Mouse (Mus musculus): ENCODE measurements around the gene Gins3. TPM values are rescaled to one million over a fixed set of nuclear protein-coding genes. Genes with fewer than 3 reads are reported as not detected.

Gins3 gene
- total RNA-seq, 2 experiments from 2014 or later: 1.7 to 1.8 TPM

DNA sequence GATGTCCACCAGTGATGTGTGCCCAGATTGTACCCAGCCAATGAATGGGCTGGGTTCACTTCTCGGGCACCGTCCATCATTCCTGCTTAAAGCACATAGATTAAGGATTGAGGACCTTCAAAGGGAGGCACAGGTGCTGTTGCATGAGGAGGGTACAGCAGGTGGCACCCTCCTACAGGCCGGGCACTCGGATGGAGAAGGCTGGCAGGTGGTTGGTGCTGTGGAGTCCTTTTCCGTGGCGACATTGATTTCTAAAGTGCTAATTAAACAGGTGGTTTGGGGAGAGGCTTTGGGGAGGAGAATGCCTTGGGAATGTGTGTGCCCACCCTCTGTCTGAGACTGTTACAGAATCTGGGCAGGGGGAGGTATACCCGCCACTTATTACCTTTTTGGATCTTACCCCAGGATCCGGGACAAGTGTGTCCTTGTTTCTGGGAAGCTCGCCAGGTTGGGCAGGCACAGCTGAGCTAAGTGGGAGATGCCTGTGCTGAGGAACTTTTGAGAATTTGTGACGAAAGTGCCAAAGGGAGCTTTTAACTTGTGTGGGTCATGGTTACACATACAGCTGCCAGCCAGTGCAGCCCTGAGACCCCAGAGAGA, 54.9 kb downstream of the Gins3 start:
- intact Hi-C loops (cut with DNase I): no loop called here
- DNase-seq: no peak

DNA sequence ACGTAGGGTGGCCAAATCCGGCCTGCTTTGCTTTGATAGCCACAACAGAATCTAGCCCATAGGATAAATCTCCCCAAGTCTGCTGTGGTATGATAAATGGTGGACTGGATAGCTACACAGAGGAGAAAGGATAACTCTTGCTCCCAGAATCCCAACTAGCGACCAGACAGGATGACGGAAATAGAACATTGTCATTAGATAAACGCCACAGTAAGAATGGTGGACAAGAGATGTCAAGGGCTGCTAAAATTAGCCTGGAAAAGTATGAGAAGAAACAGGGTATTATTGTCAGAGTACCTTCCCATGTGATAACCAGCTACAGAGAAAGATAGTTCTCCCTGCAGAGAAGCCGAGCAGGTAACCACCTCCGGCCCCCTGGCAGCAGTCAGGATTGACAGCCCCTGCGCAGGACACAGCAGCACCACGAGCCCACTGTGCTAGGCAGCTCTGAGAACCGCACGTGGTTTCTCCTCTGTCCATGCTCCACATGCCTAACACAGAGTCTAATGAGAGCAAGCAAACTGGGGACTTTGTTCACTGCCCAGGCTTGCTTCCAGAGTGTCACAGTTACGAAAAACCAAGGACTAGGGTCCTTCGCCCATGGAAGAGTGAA, 57.8 kb downstream of the Gins3 start:
- no peak for DNase-seq
- intact Hi-C loops (cut with DNase I): no loop called here

GRCm38 (mm10) chr8:95694631-95695030, 61.4 kb downstream of the Gins3 start:
- DNase-seq: no peak
- intact Hi-C loops (cut with DNase I): loop anchor here (5.0 kb wide), 2 partner anchors 92 to 347 kb away; no protein-coding TSS in a partner anchor

Other genes with a start within 250 kb of the Gins3 start
- gene Cfap20, start 198.6 kb upstream of the Gins3 start, total RNA-seq (2021): 10 to 100 TPM; 67.5 to 67.7 TPM
- 10 to 100 TPM; 81.1 to 93.5 TPM for gene Csnk2a2, start 143.4 kb upstream of the Gins3 start, total RNA-seq (2021)
- gene Ccdc113, start 99.4 kb upstream of the Gins3 start, total RNA-seq (2021): 1 to 10 TPM in 1 of 2 experiments, under 1 TPM in 1; 0.60 to 1.0 TPM
- not detected for gene Prss54, start 57.1 kb upstream of the Gins3 start, total RNA-seq (2021)
- 100 to 1,000 TPM; 540 to 651 TPM for gene Ndrg4, start 43.5 kb downstream of the Gins3 start, total RNA-seq (2021)
- 10 to 100 TPM; 27.9 to 28.5 TPM for gene Setd6, start 82.4 kb downstream of the Gins3 start, total RNA-seq (2021)
- 100 to 1,000 TPM; 156 to 167 TPM for gene Cnot1, start 174.0 kb downstream of the Gins3 start, total RNA-seq (2021)
- gene Sap18b, start 191.9 kb downstream of the Gins3 start, total RNA-seq (2021): 10 to 100 TPM; 97.4 to 99.3 TPM
- gene Slc38a7, start 220.1 kb downstream of the Gins3 start, total RNA-seq (2021): 10 to 100 TPM; 42.5 to 43.2 TPM

Measured in left cerebral cortex, postnatal 4 days (tissue).